Mouse (Mus musculus): Measurements from ENCODE around the gene Zbtb8b. TPM values are rescaled to one million over a fixed set of nuclear protein-coding genes. Genes with fewer than 3 reads are reported as not detected.

The Zbtb8b gene
- polyA plus RNA-seq, 2 experiments from 2014 or later = not detected

Other genes starting within 250 kb of the Zbtb8b start
- under 1 TPM; 0.20 to 0.27 TPM for gene C77080, start 179.4 kb downstream of the Zbtb8b start, polyA plus RNA-seq (2017; shearing (Covaris generic))
- under 1 TPM in 1 of 2 experiments, not detected in 1; 0.46 TPM for gene Sync, start 153.2 kb downstream of the Zbtb8b start, polyA plus RNA-seq (2017; shearing (Covaris generic))
- 100 to 1,000 TPM; 252 to 315 TPM for gene Rbbp4, start 105.5 kb downstream of the Zbtb8b start, polyA plus RNA-seq (2017; shearing (Covaris generic))
- 10 to 100 TPM; 79.6 to 86.0 TPM for gene Zbtb8os, start 105.2 kb downstream of the Zbtb8b start, polyA plus RNA-seq (2017; shearing (Covaris generic))
- gene Zbtb8a, start 62.7 kb downstream of the Zbtb8b start, polyA plus RNA-seq (2017; shearing (Covaris generic)) = 1 to 10 TPM; 9.6 to 9.8 TPM
- 10 to 100 TPM; 30.8 to 37.9 TPM for gene Bsdc1, start 20.7 kb upstream of the Zbtb8b start, polyA plus RNA-seq (2017; shearing (Covaris generic))
- not detected for gene Tssk3, start 50.2 kb upstream of the Zbtb8b start, polyA plus RNA-seq (2017; shearing (Covaris generic))
- gene Fam229a, start 50.3 kb upstream of the Zbtb8b start, polyA plus RNA-seq (2017; shearing (Covaris generic)) = not detected
- 1 to 10 TPM; 2.3 to 2.6 TPM for gene Marcksl1, start 72.7 kb upstream of the Zbtb8b start, polyA plus RNA-seq (2017; shearing (Covaris generic))
- 100 to 1,000 TPM; 270 to 328 TPM for gene Hdac1, start 101.9 kb upstream of the Zbtb8b start, polyA plus RNA-seq (2017; shearing (Covaris generic))
- gene Lck, start 132.8 kb upstream of the Zbtb8b start, polyA plus RNA-seq (2017; shearing (Covaris generic)) = 1,000 to 10,000 TPM; 1,549 to 2,173 TPM
- gene Fam167b, start 137.7 kb upstream of the Zbtb8b start, polyA plus RNA-seq (2017; shearing (Covaris generic)) = under 1 TPM in 1 of 2 experiments, not detected in 1; 0.86 TPM
- gene Eif3i, start 159.8 kb upstream of the Zbtb8b start, polyA plus RNA-seq (2017; shearing (Covaris generic)) = 100 to 1,000 TPM; 337 to 353 TPM
- 100 to 1,000 TPM; 254 to 306 TPM for gene Tmem234, start 159.8 kb upstream of the Zbtb8b start, polyA plus RNA-seq (2017; shearing (Covaris generic))
- gene Dcdc2b, start 173.4 kb upstream of the Zbtb8b start, polyA plus RNA-seq (2017; shearing (Covaris generic)) = 1 to 10 TPM; 3.9 to 7.0 TPM
- gene Iqcc, start 178.2 kb upstream of the Zbtb8b start, polyA plus RNA-seq (2017; shearing (Covaris generic)) = 10 to 100 TPM; 48.4 to 68.7 TPM
- 10 to 100 TPM; 28.6 to 39.5 TPM for gene Ccdc28b, start 183.1 kb upstream of the Zbtb8b start, polyA plus RNA-seq (2017; shearing (Covaris generic))
- 10 to 100 TPM; 19.8 to 29.3 TPM for gene Txlna, start 200.2 kb upstream of the Zbtb8b start, polyA plus RNA-seq (2017; shearing (Covaris generic))
- 10 to 100 TPM; 11.8 to 12.0 TPM for gene Kpna6, start 231.9 kb upstream of the Zbtb8b start, polyA plus RNA-seq (2017; shearing (Covaris generic))